Mouse (Mus musculus) heart, adult 2 months (tissue): ENCODE data around the gene Prkcd.

Source experiments
- CTCF ChIP-seq: fragments of 200-600 bp; IDR thresholded peaks from 2 replicates; pipeline ENCODE4 v1.8.1; 2022; ENCODE audit warnings: antibody characterized with exemption, mild to moderate bottlenecking, moderate library complexity
- POLR2A ChIP-seq: fragments of 200-500 bp; IDR thresholded peaks from 2 replicates; pipeline ENCODE4 v1.6.1; 2011; ENCODE audit warnings: mild to moderate bottlenecking, low read depth, low read length, control low read depth; ENCODE audit not compliant: insufficient read depth

DNA sequence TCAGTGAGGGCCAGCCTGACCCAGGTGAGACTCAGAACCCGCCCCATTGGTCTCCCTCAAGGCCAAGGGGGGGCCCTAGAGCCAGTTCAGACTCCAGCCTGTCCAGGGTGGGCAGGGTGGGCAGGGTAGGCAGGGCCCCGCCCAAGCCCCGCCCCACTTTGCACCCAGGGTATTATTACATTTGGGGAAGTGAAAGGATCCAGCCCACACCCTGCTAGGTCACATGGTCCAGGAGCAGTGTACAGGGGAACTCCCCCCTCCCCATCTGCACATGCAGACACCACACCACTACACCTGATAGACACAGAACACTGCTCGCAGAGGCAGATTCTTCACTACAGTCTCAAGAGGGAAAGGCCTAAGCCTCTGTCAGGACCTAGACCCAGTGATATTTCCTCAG, 18.3 kb downstream of the Prkcd start:
- TF ChIP-seq POLR2A = no peak
- no peak for TF ChIP-seq CTCF
